Mouse (Mus musculus) stomach, embryonic 14.5 days (tissue): ENCODE results near the gene Tia1. TPM values are rescaled to one million over a fixed set of nuclear protein-coding genes. Genes with fewer than 3 reads are reported as not detected.
"Not testable (repeated sequence)": the region's sequence is repeated elsewhere in the genome, so short reads cannot be mapped to it uniquely, and the experiment has no call there.

ENCODE experiments used
- ATAC-seq: fragments of 200-750 bp; cut with Nextera tagmentation; 2 replicates; pipeline ENCODE4 v1.8.0; 2017; ENCODE audit warnings: low read depth, moderate TSS enrichment; ENCODE audit not compliant: insufficient number of reproducible peaks, insufficient read depth, low FRiP score
- H3K27ac ChIP-seq: fragments of 300-500 bp; sonication (generic); 2 replicates; pipeline ENCODE4 v1.5.1; 2014; ENCODE audit warnings: mild to moderate bottlenecking, low read length, moderate library complexity, mixed read lengths
- H3K27me3 ChIP-seq: fragments of 300-500 bp; sonication (generic); 2 replicates; pipeline ENCODE4 v1.6.1; 2014; ENCODE audit warnings: low read length, control low read depth, mixed read lengths; ENCODE audit not compliant: control insufficient read depth, insufficient read depth
- H3K36me3 ChIP-seq: fragments of 300-500 bp; sonication (generic); 2 replicates; pipeline ENCODE4 v1.6.1; 2014; ENCODE audit warnings: mild to moderate bottlenecking, control low read depth, low read length, moderate library complexity, mixed read lengths; ENCODE audit not compliant: control insufficient read depth, insufficient read depth
- H3K4me1 ChIP-seq: fragments of 300-500 bp; sonication (generic); 2 replicates; pipeline ENCODE4 v1.6.1; 2014; ENCODE audit warnings: low read length, control low read depth, mixed read lengths; ENCODE audit not compliant: control insufficient read depth, insufficient read depth
- H3K4me2 ChIP-seq: fragments of 300-500 bp; sonication (generic); replicated peaks from 2 replicates; pipeline ENCODE4 v1.6.1; 2014; ENCODE audit warnings: low read depth, low read length, control low read depth
- H3K4me3 ChIP-seq: fragments of 300-500 bp; sonication (generic); 2 replicates; pipeline ENCODE4 v1.5.1; 2014; ENCODE audit warnings: low read depth, low read length, control low read depth
- H3K9ac ChIP-seq: fragments of 300-500 bp; sonication (generic); replicated peaks from 2 replicates; pipeline ENCODE4 v1.6.1; 2014; ENCODE audit warnings: low read depth, mild to moderate bottlenecking, control low read depth, low read length, moderate library complexity, mixed read lengths
- H3K9me3 ChIP-seq: fragments of 300-500 bp; sonication (generic); 2 replicates; pipeline ENCODE4 v1.6.1; 2016; ENCODE audit warnings: low read depth, low read length, control low read depth; ENCODE audit not compliant: control insufficient read depth
- WGBS: fragments of 180-500 bp; shearing (Covaris S2); extraction: QIAGEN DNeasy Blood & Tissue Kit; methylation state at CpG from one replicate; pipeline ENCODE4 v1.1.7; 2014; 5-methylcytosine and 5-hydroxymethylcytosine counted together
- polyA plus RNA-seq: library from polyadenylated mRNA; unstranded; fragments of >200 nt; fragmentation: Nextera tagmentation; extraction: Ambion mirVana; gene quantifications from 2 replicates; pipeline ENCODE4 v1.2.1, GENCODE M21; 2014

Gene Tia1
- polyA plus RNA-seq, 1 experiment from 2014 or later = 245 TPM

GRCm38 (mm10) chr6:86380112-86380511 is 23.9 kb upstream of the Tia1 start:
- H3K4me3 ChIP-seq, H3K27me3 ChIP-seq, H3K27ac ChIP-seq, H3K9ac ChIP-seq, H3K4me2 ChIP-seq, H3K4me1 ChIP-seq, H3K9me3 ChIP-seq, ATAC-seq: not testable (repeated sequence)
- H3K36me3 ChIP-seq = peaks cover 30% of the 10 kb centered on the region
- WGBS = 88% methylated on average over 6 of the region's 8 CpGs

- ATAC-seq = no peak
- Histone ChIP-seq H3K4me3 (no peak overlapping the region), H3K36me3 (peaks cover 26% of the 10 kb centered on the region), H3K4me1 (no peaks in the 10 kb centered on the region), H3K9ac (no peak overlapping the region), H3K9me3 (no peaks in the 10 kb centered on the region), H3K27ac (no peak overlapping the region), H3K27me3 (no peaks in the 10 kb centered on the region), H3K4me2 (no peak overlapping the region)
These were observed 21.5 kb upstream of the Tia1 start for GRCm38 (mm10) chr6:86382551-86382950.

- no peak overlapping the region for H3K4me2 ChIP-seq
- H3K4me1 ChIP-seq = no peaks in the 10 kb centered on the region
- WGBS = 49% methylated on average over 16 of the region's 16 CpGs
- H3K9ac ChIP-seq = no peak overlapping the region
- H3K4me3 ChIP-seq = no peak overlapping the region
- peaks cover 26% of the 10 kb centered on the region for H3K36me3 ChIP-seq
- no peak overlapping the region for H3K27ac ChIP-seq
- no peak for ATAC-seq
- no peaks in the 10 kb centered on the region for H3K27me3 ChIP-seq
- H3K9me3 ChIP-seq = no peaks in the 10 kb centered on the region
These were observed 20.6 kb upstream of the Tia1 start for GRCm38 (mm10) chr6:86383370-86383769.

GRCm38 (mm10) chr6:86384692-86385091 is 19.3 kb upstream of the Tia1 start:
- H3K9me3 ChIP-seq = no peaks in the 10 kb centered on the region
- WGBS = 47% methylated on average over 4 of the region's 4 CpGs
- H3K27me3 ChIP-seq = no peaks in the 10 kb centered on the region
- no peak overlapping the region for H3K9ac ChIP-seq
- H3K4me1 ChIP-seq = no peaks in the 10 kb centered on the region
- H3K36me3 ChIP-seq = peaks cover 31% of the 10 kb centered on the region
- H3K4me3 ChIP-seq = no peak overlapping the region
- no peak overlapping the region for H3K27ac ChIP-seq
- ATAC-seq = no peak
- no peak overlapping the region for H3K4me2 ChIP-seq

- no peaks in the 10 kb centered on the region for H3K9me3 ChIP-seq
- peaks cover 39% of the 10 kb centered on the region for H3K36me3 ChIP-seq
- H3K4me1 ChIP-seq = no peaks in the 10 kb centered on the region
- H3K9ac ChIP-seq = no peak overlapping the region
- H3K4me2 ChIP-seq = no peak overlapping the region
- ATAC-seq = no peak
- no peak overlapping the region for H3K4me3 ChIP-seq
- no peaks in the 10 kb centered on the region for H3K27me3 ChIP-seq
- WGBS = 77% methylated on average over 5 of the region's 5 CpGs
- no peak overlapping the region for H3K27ac ChIP-seq
These were observed 18.5 kb upstream of the Tia1 start for GRCm38 (mm10) chr6:86385362-86386104.

- no peak overlapping the region for H3K4me3 ChIP-seq
- no peak overlapping the region for H3K9ac ChIP-seq
- no peak for ATAC-seq
- H3K36me3 ChIP-seq = peaks cover 56% of the 10 kb centered on the region
- H3K4me1 ChIP-seq = no peaks in the 10 kb centered on the region
- WGBS = 90% methylated on average over 12 of the region's 12 CpGs
- no peak overlapping the region for H3K4me2 ChIP-seq
- no peak overlapping the region for H3K27ac ChIP-seq
- no peaks in the 10 kb centered on the region for H3K27me3 ChIP-seq
- H3K9me3 ChIP-seq = no peaks in the 10 kb centered on the region
These were observed 16.7 kb upstream of the Tia1 start for GRCm38 (mm10) chr6:86387313-86387712.

- no peak overlapping the region for H3K27ac ChIP-seq
- H3K4me2 ChIP-seq = no peak overlapping the region
- H3K9ac ChIP-seq = no peak overlapping the region
- no peaks in the 10 kb centered on the region for H3K4me1 ChIP-seq
- WGBS = 69% methylated on average over 18 of the region's 18 CpGs
- no peak overlapping the region for H3K4me3 ChIP-seq
- H3K27me3 ChIP-seq = no peaks in the 10 kb centered on the region
- H3K9me3 ChIP-seq = no peaks in the 10 kb centered on the region
- peaks cover 56% of the 10 kb centered on the region for H3K36me3 ChIP-seq
- ATAC-seq = no peak
These were observed 15.6 kb upstream of the Tia1 start for GRCm38 (mm10) chr6:86388461-86388860.

GRCm38 (mm10) chr6:86391326-86391725 is 12.7 kb upstream of the Tia1 start:
- Histone ChIP-seq H3K4me2 (no peak overlapping the region), H3K4me1 (peaks cover 14% of the 10 kb centered on the region; the same call in 1 of the 2 replicates), H3K36me3 (peaks cover 56% of the 10 kb centered on the region), H3K27ac (no peak overlapping the region), H3K9ac (no peak overlapping the region), H3K4me3 (no peak overlapping the region), H3K9me3 (no peaks in the 10 kb centered on the region), H3K27me3 (no peaks in the 10 kb centered on the region)
- 92% methylated on average over 5 of the region's 5 CpGs for WGBS
- ATAC-seq = no peak

GRCm38 (mm10) chr6:86393187-86393586 is 10.8 kb upstream of the Tia1 start:
- Histone ChIP-seq H3K27me3 (no peaks in the 10 kb centered on the region), H3K4me1 (peaks cover 20% of the 10 kb centered on the region; the same call in 1 of the 2 replicates), H3K4me2 (no peak overlapping the region), H3K27ac (no peak overlapping the region), H3K4me3 (no peak overlapping the region), H3K9ac (no peak overlapping the region), H3K36me3 (peaks cover 42% of the 10 kb centered on the region), H3K9me3 (no peaks in the 10 kb centered on the region)
- ATAC-seq = no peak
- 100% methylated on average over 1 of the region's 1 CpGs for WGBS
